Mouse (Mus musculus) heart, embryonic 11.5 days (tissue): ENCODE data around the gene Ifi35. TPM values are rescaled to one million over a fixed set of nuclear protein-coding genes. Genes with fewer than 3 reads are reported as not detected.

Source experiments
- ATAC-seq: fragments of 200-750 bp; cut with Nextera tagmentation; replicated peaks from 2 replicates; pipeline ENCODE4 v1.8.0; 2017; ENCODE audit warnings: moderate library complexity; ENCODE audit not compliant: insufficient number of reproducible peaks, low FRiP score, low TSS enrichment
- H3K27ac ChIP-seq: fragments of 300-500 bp; sonication (generic); 2 replicates; pipeline ENCODE4 v1.5.1; 2014; ENCODE audit warnings: mild to moderate bottlenecking, low read depth, low read length
- H3K27me3 ChIP-seq: fragments of 300-500 bp; sonication (generic); 2 replicates; pipeline ENCODE4 v1.6.1; 2014; ENCODE audit warnings: mild to moderate bottlenecking, low read length, mixed read lengths; ENCODE audit not compliant: control insufficient read depth, insufficient read depth
- H3K36me3 ChIP-seq: fragments of 300-500 bp; sonication (generic); 2 replicates; pipeline ENCODE4 v1.6.1; 2014; ENCODE audit warnings: mild to moderate bottlenecking, low read length, moderate library complexity, mixed read lengths; ENCODE audit not compliant: control insufficient read depth, insufficient read depth
- H3K4me1 ChIP-seq: fragments of 300-500 bp; sonication (generic); 2 replicates; pipeline ENCODE4 v1.6.1; 2014; ENCODE audit warnings: low read length; ENCODE audit not compliant: control insufficient read depth, insufficient read depth
- H3K4me2 ChIP-seq: fragments of 300-500 bp; sonication (generic); 2 replicates; pipeline ENCODE4 v1.6.1; 2014; ENCODE audit warnings: mild to moderate bottlenecking, moderate library complexity
- H3K4me3 ChIP-seq: fragments of 300-500 bp; sonication (generic); 2 replicates; pipeline ENCODE4 v1.5.1; 2014; ENCODE audit warnings: low read depth, low read length
- H3K9ac ChIP-seq: fragments of 300-500 bp; sonication (generic); 2 replicates; pipeline ENCODE4 v1.6.1; 2014; ENCODE audit warnings: mild to moderate bottlenecking, low read depth, low read length, moderate library complexity
- H3K9me3 ChIP-seq: fragments of 300-500 bp; sonication (generic); replicated peaks from 2 replicates; pipeline ENCODE4 v1.6.1; 2016; ENCODE audit warnings: low read length; ENCODE audit not compliant: control insufficient read depth
- WGBS: fragments of 180-500 bp; shearing (Covaris S2); extraction: QIAGEN DNeasy Blood & Tissue Kit; methylation state at CpG from one replicate; pipeline ENCODE4 v1.1.7; 2014; ENCODE audit not compliant: insufficient replicate concordance; 5-methylcytosine and 5-hydroxymethylcytosine counted together
- polyA plus RNA-seq: library from polyadenylated mRNA; unstranded; fragments of >200 nt; fragmentation: Nextera tagmentation; extraction: Ambion mirVana; gene quantifications from 2 replicates; pipeline ENCODE4 v1.2.1, GENCODE M21; 2014

Ifi35 gene
- polyA plus RNA-seq, 1 experiment from 2014 or later, result 11.8 TPM

DNA sequence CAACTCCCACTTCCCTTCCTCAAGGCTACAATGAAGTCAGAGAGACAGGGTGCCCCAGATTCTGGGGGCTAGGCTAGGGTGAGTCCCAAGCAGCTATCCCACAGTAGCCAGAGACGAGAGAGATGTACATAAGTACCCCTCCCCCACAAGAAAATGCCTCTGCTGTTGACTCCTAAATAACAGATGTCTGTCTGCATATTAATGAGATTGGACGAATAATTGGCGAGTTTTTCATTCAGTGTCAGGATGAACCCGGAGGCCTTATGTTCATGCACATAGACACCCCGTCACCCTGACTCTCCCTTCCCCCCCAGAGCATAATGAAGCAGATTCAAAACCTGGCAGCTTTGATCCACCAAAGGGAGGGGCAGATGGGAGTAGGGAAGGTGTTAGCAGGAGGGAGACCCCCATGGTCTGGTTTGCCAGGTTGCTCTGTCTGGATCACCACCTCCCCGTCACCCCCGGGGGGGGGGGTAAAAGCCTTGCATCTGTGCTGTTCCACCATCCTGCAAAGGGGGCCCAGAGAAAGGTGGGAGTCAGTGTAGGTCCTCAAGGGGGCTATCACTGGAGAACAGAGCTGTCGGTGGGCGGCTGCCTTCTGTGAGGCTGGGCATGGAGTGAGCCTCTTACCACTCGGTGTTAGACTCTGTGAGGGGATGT is 29.5 kb downstream of the Ifi35 start:
- 54% methylated on average over 10 of the region's 10 CpGs for WGBS

GRCm38 (mm10) chr11:101479171-101479635 is 31.0 kb downstream of the Ifi35 start:
- no peaks in the 10 kb centered on the region for H3K36me3 ChIP-seq
- ATAC-seq, result no peak
- WGBS, result 7% methylated on average over 18 of the region's 18 CpGs
- H3K9me3 ChIP-seq, result no peaks in the 10 kb centered on the region
- 0 out of 2 replicates have a peak overlapping the region, but pooled peaks have one; percentile 7 for H3K27ac ChIP-seq
- peak overlapping the region; percentile 43 for H3K4me2 ChIP-seq
- peaks cover 29% of the 10 kb centered on the region for H3K4me1 ChIP-seq
- no peak overlapping the region for H3K4me3 ChIP-seq
- no peaks in the 10 kb centered on the region for H3K27me3 ChIP-seq
- peak overlapping the region; percentile 36; the same call in 1 of the 2 replicates for H3K9ac ChIP-seq

More for the DNA sequence above, 29.5 kb downstream of the Ifi35 start:
- no peak overlapping the region for H3K4me3 ChIP-seq
- H3K9ac ChIP-seq, result no peak overlapping the region
- no peaks in the 10 kb centered on the region for H3K27me3 ChIP-seq
- no peaks in the 10 kb centered on the region for H3K36me3 ChIP-seq
- no peak overlapping the region for H3K4me2 ChIP-seq
- H3K27ac ChIP-seq, result no peak overlapping the region
- peaks cover 29% of the 10 kb centered on the region for H3K4me1 ChIP-seq
- H3K9me3 ChIP-seq, result no peaks in the 10 kb centered on the region
- no peak for ATAC-seq

DNA sequence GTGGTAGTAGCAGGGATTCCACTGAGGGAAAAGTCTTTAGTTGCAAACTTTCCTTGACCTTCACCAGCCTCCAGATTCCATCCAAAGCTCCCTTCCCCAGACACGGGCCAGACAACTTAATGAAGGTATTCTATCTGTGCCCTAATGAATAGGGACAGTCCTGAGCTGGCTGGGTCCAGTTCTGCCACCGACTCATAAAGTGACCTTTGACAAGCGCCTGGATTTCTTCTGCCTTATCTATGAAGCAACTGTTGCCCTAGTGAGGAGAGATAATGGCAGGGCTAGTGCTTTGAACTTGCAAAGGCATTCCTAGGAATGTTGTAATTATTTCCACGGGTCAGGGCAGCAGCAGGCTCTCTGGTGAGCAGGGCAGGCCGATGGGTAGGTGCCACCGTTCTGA is 32.7 kb downstream of the Ifi35 start:
- Histone ChIP-seq H3K27ac (peak overlapping the region; percentile 22), H3K27me3 (no peaks in the 10 kb centered on the region), H3K4me3 (no peak overlapping the region), H3K4me2 (peak overlapping the region; percentile 5; the same call in 1 of the 2 replicates), H3K9ac (no peak overlapping the region), H3K36me3 (no peaks in the 10 kb centered on the region), H3K9me3 (no peaks in the 10 kb centered on the region), H3K4me1 (peaks cover 38% of the 10 kb centered on the region)
- peak; percentile 46 for ATAC-seq
- WGBS, result 8% methylated on average over 6 of the region's 6 CpGs

DNA sequence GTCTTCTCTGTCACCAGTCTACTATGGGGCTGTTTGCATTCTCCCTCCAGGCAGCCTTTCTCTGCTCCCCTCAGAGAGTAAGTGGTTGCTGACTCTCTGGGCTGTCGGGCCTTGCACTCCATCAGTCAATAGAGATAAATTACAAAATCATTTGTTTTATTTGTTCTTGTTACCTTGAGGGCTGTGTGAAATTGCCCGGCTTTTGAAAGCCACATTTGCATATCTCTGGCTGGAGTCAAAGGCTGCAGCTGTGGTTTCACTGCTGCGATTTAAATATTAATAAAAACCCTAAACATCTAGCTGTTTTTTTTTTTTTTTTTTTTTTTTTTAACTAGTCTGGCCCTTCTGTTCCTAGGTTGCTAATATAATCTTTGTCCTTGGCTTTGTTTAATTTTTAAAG is 35.6 kb downstream of the Ifi35 start:
- Histone ChIP-seq H3K4me3 (no peak overlapping the region), H3K27ac (no peak overlapping the region), H3K9me3 (no peaks in the 10 kb centered on the region), H3K27me3 (no peaks in the 10 kb centered on the region), H3K36me3 (peaks cover 4% of the 10 kb centered on the region; the same call in 1 of the 2 replicates), H3K9ac (no peak overlapping the region), H3K4me2 (no peak overlapping the region), H3K4me1 (peaks cover 43% of the 10 kb centered on the region)
- 36% methylated on average over 3 of the region's 3 CpGs for WGBS
- ATAC-seq, result no peak

- H3K4me1 ChIP-seq, result peaks cover 38% of the 10 kb centered on the region
Observed at GRCm38 (mm10) chr11:101484245-101484644, 36.0 kb downstream of the Ifi35 start.

DNA sequence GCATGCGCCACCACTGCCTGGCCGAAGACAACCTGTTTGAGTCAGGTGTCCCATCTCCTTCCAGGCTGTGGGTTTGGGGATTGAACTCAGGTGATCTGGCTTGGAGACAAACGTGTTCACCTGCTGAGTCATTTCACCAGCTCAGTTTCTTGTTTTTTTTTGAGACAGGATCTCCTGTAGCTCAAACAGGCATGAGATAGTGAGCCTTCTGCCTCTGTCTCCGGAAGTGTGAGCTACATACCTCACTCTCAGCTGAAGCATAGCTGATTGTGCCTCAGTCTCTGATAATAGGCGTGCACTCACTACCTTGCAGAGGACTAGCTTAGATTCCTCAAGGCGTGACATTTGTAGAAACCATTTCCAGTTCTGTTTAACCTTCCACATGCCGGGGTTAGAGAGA is 36.6 kb downstream of the Ifi35 start:
- Histone ChIP-seq H3K4me3 (no peak overlapping the region), H3K9me3 (no peaks in the 10 kb centered on the region), H3K4me2 (no peak overlapping the region), H3K36me3 (peaks cover 7% of the 10 kb centered on the region), H3K9ac (no peak overlapping the region), H3K27me3 (no peaks in the 10 kb centered on the region), H3K27ac (no peak overlapping the region), H3K4me1 (peaks cover 33% of the 10 kb centered on the region)
- ATAC-seq, result no peak
- WGBS, result 54% methylated on average over 7 of the region's 7 CpGs

More at GRCm38 (mm10) chr11:101484245-101484644, 36.0 kb downstream of the Ifi35 start:
- Histone ChIP-seq H3K9ac (no peak overlapping the region), H3K27ac (no peak overlapping the region), H3K4me2 (no peak overlapping the region), H3K36me3 (peaks cover 4% of the 10 kb centered on the region; the same call in 1 of the 2 replicates), H3K4me3 (no peak overlapping the region), H3K27me3 (no peaks in the 10 kb centered on the region), H3K9me3 (no peaks in the 10 kb centered on the region)
- no peak for ATAC-seq
- 61% methylated on average over 6 of the region's 6 CpGs for WGBS

- peak overlapping the region; percentile 20 for H3K4me2 ChIP-seq
- WGBS, result 7% methylated on average over 6 of the region's 6 CpGs
- peak; percentile 41; the same call in 1 of the 2 replicates for ATAC-seq
- H3K4me1 ChIP-seq, result peaks cover 27% of the 10 kb centered on the region
- H3K27me3 ChIP-seq, result no peaks in the 10 kb centered on the region
- peaks cover 8% of the 10 kb centered on the region for H3K36me3 ChIP-seq
- H3K27ac ChIP-seq, result peak overlapping the region; percentile 60
- H3K4me3 ChIP-seq, result no peak overlapping the region
- no peaks in the 10 kb centered on the region for H3K9me3 ChIP-seq
- H3K9ac ChIP-seq, result no peak overlapping the region; the same call in 1 of the 2 replicates
Observed at GRCm38 (mm10) chr11:101485509-101486028, 37.4 kb downstream of the Ifi35 start.

- Histone ChIP-seq H3K27ac (peak overlapping the region; percentile 60), H3K27me3 (no peaks in the 10 kb centered on the region), H3K9ac (no peak overlapping the region), H3K9me3 (no peaks in the 10 kb centered on the region), H3K4me3 (no peak overlapping the region), H3K4me2 (no peak overlapping the region; the same call in 1 of the 2 replicates), H3K36me3 (peaks cover 8% of the 10 kb centered on the region), H3K4me1 (peaks cover 22% of the 10 kb centered on the region)
- WGBS, result 53% methylated on average over 6 of the region's 6 CpGs
- ATAC-seq, result no peak
Observed at GRCm38 (mm10) chr11:101486126-101486525, 37.9 kb downstream of the Ifi35 start.
